Mouse (Mus musculus) MEL-GATA-1-ER (cell line): ENCODE measurements at regions not wholly inside any gene's neighbourhood (a gene's known extent, or its start where the extent isn't known, plus 50 kb on each side); places are given as distances from the start of the nearest gene placed in this dataset.
"Not testable (repeated sequence)": the region's sequence is repeated elsewhere in the genome, so short reads cannot be mapped to it uniquely, and the experiment has no call there.

Experiments
- DNase-seq: peaks from one replicate; pipeline ENCODE4 v3.0.0-alpha.2; 2012; ENCODE audit warnings: low read depth; ENCODE audit errors: extremely low read depth

DNA sequence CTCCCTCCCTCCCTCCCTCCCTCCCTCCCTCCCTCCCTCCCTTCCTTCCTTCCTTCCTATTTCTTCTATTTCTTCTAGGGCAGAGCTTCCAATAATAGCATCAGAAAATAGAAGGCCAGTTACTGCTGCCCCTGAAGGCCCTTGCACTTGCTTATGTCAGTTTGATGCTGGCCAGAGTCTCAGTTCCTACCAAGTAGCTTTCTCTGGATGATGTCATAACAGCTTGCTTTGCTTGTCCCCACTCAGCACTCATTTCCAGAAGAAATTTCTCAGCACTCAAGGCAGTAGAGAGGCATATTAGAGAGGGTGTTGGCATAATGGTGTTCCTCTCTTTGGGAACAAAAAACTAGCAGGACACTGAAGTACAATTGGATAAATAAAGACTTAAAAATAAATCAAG lies 811.6 kb upstream of the 4930444P10Rik start:
- DNase-seq: no peak

DNA sequence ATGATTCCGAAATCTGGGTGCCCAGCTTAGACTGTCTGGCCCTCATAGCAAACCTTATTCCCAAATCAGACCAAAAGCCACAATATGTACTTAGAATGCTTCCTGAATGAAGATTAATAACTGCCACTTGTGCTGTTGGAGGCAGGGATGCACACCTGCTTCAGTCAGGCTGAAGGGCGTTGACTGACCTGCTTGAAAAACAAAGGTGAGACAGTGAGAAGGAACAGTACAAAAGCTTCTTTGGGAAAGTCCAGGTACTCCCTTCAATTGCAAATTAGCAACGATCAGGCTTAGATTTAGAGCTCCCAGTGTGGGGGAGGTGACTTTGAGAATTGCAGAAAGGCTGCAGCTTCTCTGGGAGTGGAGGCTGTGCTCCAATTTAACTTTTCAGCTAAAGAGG lies 775.3 kb upstream of the 4930444P10Rik start:
- not testable (repeated sequence) for DNase-seq

DNA sequence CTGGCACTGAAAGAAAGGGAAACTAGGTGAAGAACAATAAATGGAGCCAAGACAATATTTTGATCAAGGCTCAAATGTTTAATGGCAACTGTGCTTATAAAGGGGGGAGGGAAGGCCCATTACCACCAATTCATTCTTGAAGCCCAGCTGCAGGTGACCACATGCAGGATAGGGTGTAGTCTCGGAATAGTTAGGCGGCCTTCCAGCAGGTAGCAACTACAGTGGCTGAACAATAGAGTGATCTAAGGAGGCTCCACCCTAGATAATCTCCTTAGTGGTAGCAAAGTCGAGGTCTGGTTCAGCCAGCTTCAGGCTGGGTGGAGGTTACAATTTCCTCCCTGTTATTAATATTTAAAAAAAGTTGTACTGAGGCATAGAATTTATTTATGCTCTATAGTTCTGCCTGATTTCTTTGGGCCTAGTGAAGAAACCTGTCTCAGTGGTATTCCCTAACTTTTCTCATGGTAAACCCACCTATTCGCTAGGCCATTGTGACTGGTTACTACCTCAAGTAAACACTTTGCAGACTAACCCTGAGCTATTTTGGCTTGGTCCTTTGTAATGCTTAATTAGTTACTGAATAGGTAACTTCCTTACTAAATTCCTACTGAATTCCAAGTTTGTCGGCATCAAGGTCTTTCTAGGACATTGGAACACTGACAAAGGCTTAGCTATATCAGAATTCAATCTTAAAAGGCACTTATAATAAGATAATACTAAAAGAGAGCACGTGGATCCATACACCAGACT lies 774.1 kb upstream of the 4930444P10Rik start:
- not testable (repeated sequence) for DNase-seq

DNA sequence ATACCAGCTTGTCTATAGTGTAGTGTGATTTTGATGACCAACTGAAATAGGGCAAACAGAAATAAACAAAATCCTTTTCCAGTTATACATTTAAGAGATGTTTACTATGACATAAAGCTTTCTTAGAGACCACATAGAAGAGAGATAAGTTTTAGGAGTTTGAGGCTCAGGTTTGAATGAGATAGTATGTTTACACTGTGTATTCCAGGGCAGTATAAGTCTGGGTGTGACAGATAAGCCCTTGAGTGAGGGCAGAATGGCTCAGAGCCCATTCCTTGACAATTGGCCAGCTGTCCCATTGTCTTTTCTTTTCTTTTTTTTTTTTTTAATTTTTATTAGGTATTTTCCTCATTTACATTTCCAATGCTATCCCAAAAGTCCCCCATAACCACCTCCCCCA lies 744.0 kb upstream of the 4930444P10Rik start:
- peak; percentile 15 for DNase-seq

DNA sequence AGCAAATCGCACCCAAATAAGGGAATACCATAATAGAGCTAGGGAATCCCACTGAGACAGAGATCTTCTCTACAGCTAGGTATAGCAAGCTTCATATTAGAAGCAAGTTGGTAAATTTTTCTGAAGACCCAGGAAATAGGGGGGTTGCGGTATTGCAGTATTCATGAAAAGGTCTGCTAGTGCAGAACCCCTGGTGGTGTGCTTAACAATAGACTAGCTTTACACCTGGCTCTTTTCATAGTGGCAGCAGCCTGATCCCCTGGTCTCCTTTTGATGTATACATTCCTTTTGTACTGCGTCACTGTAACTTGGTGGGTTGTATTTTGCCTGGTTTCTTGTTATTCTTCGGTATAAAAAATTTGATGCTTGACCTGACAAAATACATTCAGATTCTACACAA lies 731.6 kb upstream of the 4930444P10Rik start:
- not testable (repeated sequence) for DNase-seq

DNA sequence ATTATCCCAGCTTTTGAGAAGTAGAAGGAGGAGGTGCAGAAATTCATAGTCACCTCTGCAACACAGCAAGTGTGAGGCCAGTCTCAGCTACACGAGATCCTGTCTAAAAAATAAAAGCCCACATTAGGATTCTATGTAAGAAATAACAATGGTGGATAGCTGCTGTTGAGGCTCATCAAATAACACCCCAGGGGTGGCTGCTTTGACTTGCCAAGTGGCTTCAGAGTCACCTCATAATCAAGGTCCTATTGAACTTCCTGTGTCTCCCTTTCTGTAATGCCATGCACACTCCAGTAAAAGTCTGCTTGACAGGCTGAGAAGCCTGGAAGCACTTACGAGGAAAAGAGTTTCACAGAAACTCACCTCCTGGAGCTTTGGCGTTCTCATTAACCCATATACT lies 730.9 kb upstream of the 4930444P10Rik start:
- DNase-seq: no peak

DNA sequence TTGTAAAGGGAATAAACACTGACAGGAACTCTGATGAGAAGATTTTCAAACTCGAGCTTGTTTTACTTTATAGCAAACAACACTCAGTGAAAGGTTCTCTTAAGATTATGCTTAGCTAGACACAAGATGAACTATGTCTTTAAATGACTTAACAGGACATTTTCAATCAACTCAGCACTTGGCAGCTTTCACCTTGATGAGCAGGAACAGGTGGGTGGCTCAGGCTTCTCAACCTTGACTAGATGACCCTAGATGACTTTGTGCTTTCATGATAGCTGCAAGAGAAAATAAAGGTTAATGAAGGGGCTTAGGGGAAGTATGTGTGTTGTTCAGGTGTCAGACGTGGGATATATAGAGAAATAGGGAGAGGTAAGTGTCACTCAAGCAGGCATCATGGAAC lies 728.1 kb upstream of the 4930444P10Rik start:
- no peak for DNase-seq

DNA sequence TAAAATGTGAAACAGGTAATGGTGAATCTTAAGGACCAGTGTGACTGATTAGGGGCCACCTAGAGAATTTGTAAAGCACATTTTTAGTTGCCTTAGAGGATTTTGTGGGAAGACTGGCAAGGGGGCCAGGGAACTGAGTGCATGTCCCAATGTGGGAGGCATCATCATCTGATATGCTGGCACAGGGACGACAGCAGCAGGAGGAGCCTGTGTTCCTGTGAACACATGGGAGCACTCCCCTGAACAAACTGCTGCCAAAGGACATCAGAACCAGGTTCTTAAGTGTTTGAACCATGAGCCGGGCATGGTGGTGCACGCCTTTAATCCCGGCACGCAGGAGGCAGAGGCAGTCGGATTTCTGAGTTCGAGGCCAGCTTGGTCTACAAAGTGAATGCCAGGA lies 723.4 kb upstream of the 4930444P10Rik start:
- no peak for DNase-seq

DNA sequence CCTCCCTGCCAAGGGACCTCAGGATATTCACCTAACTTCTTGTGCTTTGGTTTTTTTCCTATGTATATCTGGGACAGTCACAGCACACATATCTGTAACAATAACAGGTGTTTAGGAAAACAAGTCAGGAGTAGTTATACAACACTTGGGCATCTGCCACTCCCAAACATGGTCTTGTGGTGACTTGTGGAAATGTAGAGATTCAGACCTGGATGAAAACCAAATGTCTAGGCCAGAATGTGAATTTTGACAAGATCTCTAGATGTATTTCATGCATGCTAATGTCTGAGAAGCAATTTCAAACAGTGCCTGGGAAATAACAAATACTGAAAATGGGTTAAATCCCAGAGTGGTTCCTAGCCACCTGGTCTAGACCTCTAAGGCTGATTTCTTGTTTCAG lies 722.6 kb upstream of the 4930444P10Rik start:
- DNase-seq: no peak

DNA sequence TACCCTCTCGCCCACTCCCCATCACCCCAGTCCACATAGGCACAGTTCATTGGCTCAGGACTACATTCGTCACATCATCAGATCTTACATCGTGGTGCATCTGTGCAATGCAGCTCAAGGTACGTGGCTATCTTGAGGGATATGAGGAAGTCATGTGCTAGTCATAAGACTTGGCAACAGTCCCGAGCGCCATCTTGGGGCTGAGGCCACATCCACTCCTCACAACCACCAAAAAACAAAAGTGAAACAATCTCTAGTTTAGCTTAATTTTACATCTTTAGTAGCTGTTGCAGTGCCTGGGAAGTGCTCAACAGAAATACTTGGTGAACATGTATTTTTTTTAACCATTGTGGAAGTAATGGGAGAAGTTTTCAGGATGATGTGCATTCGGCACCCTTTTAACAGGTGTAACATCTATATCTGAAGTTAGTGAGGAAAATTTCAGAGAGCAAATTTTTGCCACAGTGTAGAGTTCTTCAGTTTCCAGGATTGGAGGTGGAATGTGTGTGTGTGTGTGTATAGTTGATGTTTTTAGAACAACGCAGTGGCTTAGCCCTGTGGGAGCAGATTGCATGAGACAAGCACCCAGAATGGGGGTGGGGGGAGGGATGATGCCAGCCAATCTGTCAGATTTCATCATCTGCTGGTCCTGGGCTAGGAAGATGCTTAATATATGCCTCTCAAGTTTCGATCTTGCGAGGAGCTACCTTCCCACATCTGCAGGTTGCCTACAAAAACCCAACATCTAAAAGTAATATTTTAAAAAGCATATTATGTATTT lies 716.4 kb upstream of the 4930444P10Rik start:
- DNase-seq: no peak

DNA sequence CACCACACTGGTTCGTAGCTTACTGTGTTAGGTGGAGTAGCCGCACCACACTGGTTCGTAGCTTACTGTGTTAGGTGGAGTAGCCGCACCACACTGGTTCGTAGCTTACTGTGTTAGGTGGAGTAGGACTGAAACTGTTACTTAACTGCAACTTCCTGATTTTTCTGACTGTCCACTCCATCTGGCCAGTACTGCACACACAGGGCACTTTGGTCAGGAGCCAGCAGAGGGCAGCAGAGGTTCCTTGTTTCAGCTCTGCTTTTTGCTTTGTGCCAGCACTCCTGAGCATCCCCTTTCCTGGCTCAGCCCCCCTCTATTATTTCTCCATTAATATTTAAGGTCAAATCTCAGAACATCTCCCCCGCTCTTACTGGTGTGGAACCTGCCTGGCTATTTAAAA lies 705.2 kb upstream of the 4930444P10Rik start:
- DNase-seq: peak; percentile 28

DNA sequence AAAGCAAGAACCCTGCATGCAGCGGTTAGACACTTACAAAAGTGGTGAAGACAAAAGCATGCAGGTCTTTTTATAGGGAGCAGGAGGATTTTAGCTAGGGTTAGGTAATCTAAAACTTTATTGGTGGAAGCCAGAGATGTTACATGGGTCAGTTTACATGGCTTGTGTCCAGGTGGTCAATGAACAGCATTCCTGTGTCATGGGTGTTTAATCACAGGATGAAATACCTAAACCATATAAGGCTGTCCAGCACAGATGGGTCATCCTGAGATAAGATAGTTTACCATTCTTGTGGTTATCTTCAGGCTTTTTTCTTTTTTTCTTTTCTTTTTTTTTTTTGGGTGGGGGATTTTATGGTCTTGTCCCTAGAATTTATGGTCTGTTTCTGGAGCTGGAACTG lies 703.3 kb upstream of the 4930444P10Rik start:
- DNase-seq: no peak

DNA sequence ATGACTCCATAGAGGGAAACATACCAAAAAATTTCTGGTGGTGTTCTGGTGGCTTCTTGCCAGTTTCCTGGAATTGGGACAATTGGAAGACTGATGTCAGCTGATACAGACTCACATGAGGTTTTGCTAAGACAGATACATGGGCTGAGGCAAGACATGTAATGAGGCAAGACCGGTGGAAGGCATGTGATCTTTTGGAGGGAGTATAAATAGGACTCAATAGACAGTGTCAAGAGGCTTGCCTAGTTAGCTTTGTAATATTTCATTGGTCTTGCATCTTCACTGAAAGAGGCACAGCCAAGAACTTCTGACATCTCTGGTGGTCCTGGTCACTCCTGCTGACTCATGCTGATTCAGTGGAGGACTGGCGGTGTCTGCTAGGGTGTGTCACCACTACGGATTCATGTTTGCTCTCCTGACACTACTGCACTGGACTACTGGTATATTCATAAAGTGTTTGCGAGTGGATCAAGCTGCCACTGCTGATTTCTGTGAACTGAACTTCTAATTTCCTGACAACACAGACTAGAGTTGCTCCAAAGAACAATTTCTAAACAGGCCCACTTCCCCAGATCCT lies 697.7 kb upstream of the 4930444P10Rik start:
- DNase-seq: no peak

DNA sequence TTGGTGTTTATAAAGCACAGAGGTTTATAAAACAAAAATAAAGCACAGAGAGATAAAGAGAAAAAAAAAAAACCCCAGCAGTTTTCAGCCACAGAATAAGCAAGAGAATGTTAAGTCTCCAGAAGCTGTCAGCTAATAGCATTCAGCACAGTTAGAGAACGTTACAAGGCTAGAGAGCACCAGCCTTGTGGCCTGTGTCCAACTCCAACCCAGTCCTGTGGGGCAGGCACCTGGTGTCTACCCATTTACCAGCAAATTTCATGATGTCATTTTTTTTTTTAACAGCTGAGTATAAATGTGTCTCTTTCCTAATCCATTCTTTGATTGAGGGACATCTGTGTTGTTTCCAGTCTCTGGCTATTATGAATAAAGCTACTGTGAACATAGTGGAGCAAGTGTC lies 686.7 kb upstream of the 4930444P10Rik start:
- no peak for DNase-seq

DNA sequence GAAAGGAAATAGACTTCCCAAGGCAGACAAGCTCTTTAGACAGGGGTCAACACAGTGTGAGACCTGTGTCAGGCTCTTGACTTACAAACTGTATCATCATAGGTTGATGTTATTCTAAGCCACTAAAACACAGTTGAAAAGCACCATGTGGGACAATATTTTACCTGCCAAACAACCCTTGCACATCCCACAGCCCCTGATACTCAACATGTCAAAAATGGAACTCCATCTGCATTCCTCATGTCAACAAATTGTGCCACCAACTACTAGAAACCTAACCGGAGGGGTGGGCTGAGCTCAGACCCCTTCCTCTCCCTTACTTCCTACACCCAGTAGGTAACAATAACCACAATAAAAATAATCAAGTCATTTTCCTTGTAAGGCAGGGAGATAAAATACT lies 667.8 kb upstream of the 4930444P10Rik start:
- no peak for DNase-seq
